Mouse (Mus musculus) retina, adult 2 months (tissue): ENCODE measurements at regions not wholly inside any gene's neighbourhood (a gene's known extent, or its start where the extent isn't known, plus 50 kb on each side); places are given as distances from the start of the nearest gene placed in this dataset.

Experiments
- DNase-seq: peaks from one replicate; pipeline ENCODE4 v3.0.0-alpha.2; 2012; ENCODE audit warnings: low read depth, low spot score

GRCm38 (mm10) chr4:64599222-64599621 is 524.8 kb upstream of the Pappa start:
- no peak for DNase-seq

GRCm38 (mm10) chr4:64622771-64623170 is 501.2 kb upstream of the Pappa start:
- DNase-seq = no peak

- no peak for DNase-seq
Measured at GRCm38 (mm10) chr4:64632189-64632588, 491.8 kb upstream of the Pappa start.

- no peak for DNase-seq
Measured at GRCm38 (mm10) chr4:64635256-64635962, 488.6 kb upstream of the Pappa start.

- DNase-seq = no peak
Measured at GRCm38 (mm10) chr4:64640056-64640455, 483.9 kb upstream of the Pappa start.

GRCm38 (mm10) chr4:64640976-64641375 is 483.0 kb upstream of the Pappa start:
- DNase-seq = no peak

- no peak for DNase-seq
Measured at GRCm38 (mm10) chr4:64645141-64645540, 478.8 kb upstream of the Pappa start.

GRCm38 (mm10) chr4:64654157-64654556 is 469.8 kb upstream of the Pappa start:
- DNase-seq = no peak

GRCm38 (mm10) chr4:64655534-64655933 is 468.4 kb upstream of the Pappa start:
- no peak for DNase-seq

GRCm38 (mm10) chr4:64663722-64664121 is 460.3 kb upstream of the Pappa start:
- DNase-seq = no peak

- no peak for DNase-seq
Measured at GRCm38 (mm10) chr4:64667998-64668397, 456.0 kb upstream of the Pappa start.

- no peak for DNase-seq
Measured at GRCm38 (mm10) chr4:64669722-64670121, 454.3 kb upstream of the Pappa start.

GRCm38 (mm10) chr4:64676438-64676837 is 447.5 kb upstream of the Pappa start:
- DNase-seq = no peak

- no peak for DNase-seq
Measured at GRCm38 (mm10) chr4:64676881-64677280, 447.1 kb upstream of the Pappa start.

GRCm38 (mm10) chr4:64684654-64685053 is 439.3 kb upstream of the Pappa start:
- no peak for DNase-seq

- DNase-seq = no peak
Measured at GRCm38 (mm10) chr4:64696134-64696533, 427.8 kb upstream of the Pappa start.

GRCm38 (mm10) chr4:64723296-64723695 is 400.7 kb upstream of the Pappa start:
- no peak for DNase-seq

- no peak for DNase-seq
Measured at GRCm38 (mm10) chr4:64724851-64725250, 399.1 kb upstream of the Pappa start.

- DNase-seq = no peak
Measured at GRCm38 (mm10) chr4:64755986-64756385, 368.0 kb upstream of the Pappa start.

- no peak for DNase-seq
Measured at GRCm38 (mm10) chr4:64768610-64769009, 355.4 kb upstream of the Pappa start.

GRCm38 (mm10) chr4:64803886-64804285 is 320.1 kb upstream of the Pappa start:
- no peak for DNase-seq

GRCm38 (mm10) chr4:64804996-64805395 is 319.0 kb upstream of the Pappa start:
- DNase-seq = no peak

- no peak for DNase-seq
Measured at GRCm38 (mm10) chr4:64807148-64807547, 316.8 kb upstream of the Pappa start.

GRCm38 (mm10) chr4:64811974-64812373 is 312.0 kb upstream of the Pappa start:
- no peak for DNase-seq
